Mouse (Mus musculus) ES-Bruce4 (cell line): ENCODE results near the gene Hus1b.

Experiments used
- CTCF ChIP-seq: IDR thresholded peaks from one replicate; pipeline ENCODE4 v1.8.1; 2011; ENCODE audit warnings: low read depth, low read length
- EP300 ChIP-seq: IDR thresholded peaks from 2 replicates; pipeline ENCODE4 v1.6.1; 2011; ENCODE audit warnings: low read depth, low read length; ENCODE audit not compliant: insufficient read depth
- POLR2A ChIP-seq: IDR thresholded peaks from one replicate; pipeline ENCODE4 v1.8.1; 2011; ENCODE audit warnings: low read length; ENCODE audit not compliant: insufficient read depth

GRCm38 (mm10) chr13:30989710-30990109, 42.2 kb upstream of the Hus1b start:
- TF ChIP-seq CTCF = no peak
- no peak for TF ChIP-seq POLR2A
- TF ChIP-seq EP300 = no peak
